Mouse (Mus musculus): ENCODE results near the gene Zkscan2.

Gene Zkscan2

DNA sequence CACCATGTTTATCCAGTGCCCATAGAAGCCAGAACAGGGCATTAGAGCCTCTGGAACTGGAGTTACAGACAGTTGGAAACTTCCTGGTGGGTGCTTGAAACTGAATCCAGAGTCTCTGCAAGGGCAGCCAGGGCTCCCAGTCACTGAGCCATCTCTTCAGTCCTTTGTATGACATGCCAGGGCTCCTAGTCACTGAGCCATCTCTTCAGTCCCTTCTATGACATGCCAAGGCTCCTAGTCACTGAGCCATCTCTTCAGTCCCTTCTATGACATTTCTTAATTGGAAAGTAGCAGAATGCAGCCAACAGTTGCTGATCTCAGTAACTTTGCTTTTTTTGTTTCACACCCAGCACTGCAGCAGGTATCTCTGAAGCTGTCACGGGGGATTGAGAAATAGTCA lies 58.2 kb downstream of the Zkscan2 start:
- no peak for DNase-seq (ENCODE audit: low spot score in 2 of 2)

- no peak for DNase-seq (ENCODE audit: low spot score in 2 of 2)
Observed at GRCm38 (mm10) chr7:123431206-123431605, 69.0 kb downstream of the Zkscan2 start.

DNA sequence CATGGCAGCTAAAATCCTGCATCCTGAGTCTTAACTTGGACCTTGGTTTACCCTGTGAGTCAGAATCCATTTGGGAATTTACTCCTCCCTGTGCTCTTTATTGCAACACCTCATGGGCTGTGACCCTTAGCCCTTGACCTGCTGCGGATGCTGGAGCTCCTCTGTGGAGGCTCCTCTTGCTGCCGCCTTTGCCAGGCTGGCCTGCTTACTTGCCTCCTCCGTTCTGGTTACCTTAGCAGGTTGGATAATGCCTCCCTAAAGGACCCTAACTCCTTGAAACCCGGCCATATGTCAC lies 69.9 kb downstream of the Zkscan2 start:
- DNase-seq (ENCODE audit: low spot score in 2 of 2), result no peak

DNA sequence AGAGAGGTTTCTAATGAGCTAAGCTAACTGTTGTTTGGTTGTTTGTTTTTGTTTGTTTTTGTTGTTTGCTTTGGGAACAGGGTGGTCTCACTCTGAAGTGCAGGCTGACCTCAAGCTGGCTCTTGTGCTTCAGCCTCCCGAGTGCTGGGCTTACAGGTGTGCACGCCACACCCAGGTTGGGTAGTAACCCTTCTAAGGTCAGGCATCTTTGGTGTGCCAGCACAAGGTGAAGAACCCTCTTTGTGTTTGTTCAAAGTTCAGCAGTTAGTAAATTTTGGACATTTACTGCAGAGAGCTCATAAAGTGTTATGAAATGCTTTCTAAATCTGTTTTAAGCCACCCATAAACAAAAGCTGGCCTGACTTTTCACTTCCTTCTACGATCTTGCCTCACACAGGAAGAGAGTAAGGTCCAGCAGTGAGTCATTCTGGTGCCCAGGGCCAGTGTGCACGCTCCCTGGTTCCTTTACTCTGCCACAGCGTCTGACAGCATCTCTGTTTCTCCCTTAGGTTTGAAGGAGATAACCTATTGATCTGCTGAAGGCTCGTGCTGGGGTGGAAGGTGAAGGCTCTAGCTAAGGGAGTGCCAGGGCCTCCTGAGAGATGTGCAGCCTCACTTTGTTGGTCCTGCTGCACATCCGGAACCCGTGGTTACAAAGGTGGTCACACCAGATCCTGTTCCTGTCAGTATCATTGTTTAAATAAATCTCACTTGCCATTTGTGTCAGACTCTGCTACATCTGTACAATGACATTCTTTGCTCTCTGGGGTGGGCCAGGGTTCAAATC lies 70.4 kb downstream of the Zkscan2 start:
- no peak for DNase-seq (ENCODE audit: low spot score in 2 of 2)
